Mouse (Mus musculus) lung, postnatal 0 days (tissue): ENCODE results near the gene 2700081O15Rik.

Experiments used
- CTCF ChIP-seq: IDR thresholded peaks from 2 replicates; pipeline ENCODE4 v1.5.1; 2016; ENCODE audit warnings: antibody characterized with exemption, mild to moderate bottlenecking
- EP300 ChIP-seq: IDR thresholded peaks from 2 replicates; pipeline ENCODE4 v1.6.1; 2016; ENCODE audit warnings: antibody characterized with exemption, mild to moderate bottlenecking, control low read depth

DNA sequence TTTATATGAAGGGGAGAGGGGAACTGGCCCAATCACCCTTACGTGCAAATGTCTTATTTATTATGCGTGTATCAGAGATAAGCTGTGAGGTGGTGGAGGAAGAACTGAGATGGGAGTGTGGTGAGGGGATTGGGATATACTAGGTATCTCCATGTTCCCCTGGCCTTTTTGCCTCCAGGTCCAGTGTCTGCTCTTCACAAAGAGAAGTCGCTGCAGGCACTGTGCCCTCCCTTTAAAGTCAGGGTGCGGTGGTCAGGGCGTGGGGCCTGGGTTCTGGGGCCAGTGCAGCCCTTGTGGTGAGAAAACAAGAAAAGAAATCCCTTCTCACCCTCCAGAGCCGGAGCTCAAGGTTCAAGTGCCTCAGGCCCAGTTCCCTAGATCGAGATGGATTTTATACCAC, 6.7 kb downstream of the 2700081O15Rik start:
- TF ChIP-seq CTCF, result no peak
- no peak for TF ChIP-seq EP300
